Mouse (Mus musculus): ENCODE data around the gene Gm20695. TPM values are rescaled to one million over a fixed set of nuclear protein-coding genes. Genes with fewer than 3 reads are reported as not detected.

Gm20695 gene
- polyA plus RNA-seq, 1 experiment from 2014 or later, result 1.7 TPM

DNA sequence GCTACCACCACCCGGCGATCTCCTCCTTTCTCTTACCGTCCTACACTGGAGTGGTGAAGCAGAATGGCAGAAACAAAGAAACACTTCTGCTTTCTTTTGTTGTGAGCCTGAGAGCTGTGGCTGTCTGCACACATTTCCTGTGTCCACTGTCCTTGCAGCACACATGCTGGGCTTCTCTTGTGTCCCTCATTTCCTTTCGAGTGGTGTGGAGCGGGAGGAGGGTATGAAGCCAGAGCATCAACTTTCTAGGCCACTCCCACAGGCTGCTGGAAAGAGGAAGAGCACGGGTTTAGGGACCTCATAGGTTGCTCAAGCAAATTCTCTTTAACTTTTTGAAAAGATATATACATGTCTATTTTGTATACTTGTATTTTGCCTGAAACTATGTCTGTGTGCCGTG, 44.7 kb downstream of the Gm20695 start:
- H3K9ac ChIP-seq (ENCODE audit: low read length), result no peak overlapping the region
- no peaks in the 10 kb centered on the region for H3K4me1 ChIP-seq (ENCODE audit: control insufficient read depth in 2 of 2, insufficient read depth in 2 of 2, low read length in 2 of 2)
- H3K4me3 ChIP-seq (ENCODE audit: control insufficient read depth in 1 of 2, insufficient read depth in 1 of 2, low read depth in 1 of 2, low read length in 2 of 2), result no peak overlapping the region
- H3K27ac ChIP-seq (replicated peaks in 1 of 2; ENCODE audit: control insufficient read depth in 1 of 2, insufficient read depth in 1 of 2, low read depth in 2 of 2, low read length in 2 of 2), result no peak overlapping the region
- H3K36me3 ChIP-seq (ENCODE audit: control insufficient read depth, insufficient read depth, low read length), result peaks cover 64% of the 10 kb centered on the region
- no peak overlapping the region for H3K4me2 ChIP-seq (ENCODE audit: low read length)
- no peaks in the 10 kb centered on the region for H3K27me3 ChIP-seq (ENCODE audit: control insufficient read depth, insufficient read depth, low read length)
- no peak for ATAC-seq (ENCODE audit: insufficient number of reproducible peaks, insufficient read depth, low FRiP score, low read depth)
- H3K9me3 ChIP-seq (ENCODE audit: control insufficient read depth, low read length), result no peaks in the 10 kb centered on the region
- WGBS, result 70% methylated on average over 7 of the region's 7 CpGs

DNA sequence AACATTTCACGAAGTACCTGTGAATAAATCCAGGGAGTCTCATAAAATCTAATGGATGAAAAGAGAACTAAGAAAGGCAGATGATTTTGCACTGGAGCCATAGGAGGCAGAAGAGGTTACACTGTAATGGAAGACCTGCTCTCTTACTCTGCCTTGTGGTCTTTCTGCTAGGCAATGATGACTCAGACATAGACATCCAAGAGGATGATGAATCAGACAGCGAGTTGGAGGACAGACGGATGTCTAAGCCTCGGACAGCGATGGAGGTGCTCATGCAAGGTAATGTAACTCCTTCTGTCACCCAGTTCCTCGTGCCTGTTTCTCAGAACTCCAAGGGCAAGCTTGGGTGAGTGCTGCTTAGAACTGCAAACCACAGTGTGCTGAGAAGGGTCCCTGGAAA, 49.1 kb downstream of the Gm20695 start:
- no peak overlapping the region for H3K4me3 ChIP-seq (ENCODE audit: control insufficient read depth in 1 of 2, insufficient read depth in 1 of 2, low read depth in 1 of 2, low read length in 2 of 2)
- H3K9ac ChIP-seq (ENCODE audit: low read length), result no peak overlapping the region
- no peaks in the 10 kb centered on the region for H3K4me1 ChIP-seq (ENCODE audit: control insufficient read depth in 2 of 2, insufficient read depth in 2 of 2, low read length in 2 of 2)
- ATAC-seq (ENCODE audit: insufficient number of reproducible peaks, insufficient read depth, low FRiP score, low read depth), result no peak
- H3K9me3 ChIP-seq (ENCODE audit: control insufficient read depth, low read length), result no peaks in the 10 kb centered on the region
- no peak overlapping the region for H3K4me2 ChIP-seq (ENCODE audit: low read length)
- 88% methylated on average over 6 of the region's 6 CpGs for WGBS
- no peaks in the 10 kb centered on the region for H3K27me3 ChIP-seq (ENCODE audit: control insufficient read depth, insufficient read depth, low read length)
- H3K36me3 ChIP-seq (ENCODE audit: control insufficient read depth, insufficient read depth, low read length), result peaks cover 70% of the 10 kb centered on the region
- no peak overlapping the region for H3K27ac ChIP-seq (replicated peaks in 1 of 2; ENCODE audit: control insufficient read depth in 1 of 2, insufficient read depth in 1 of 2, low read depth in 2 of 2, low read length in 2 of 2)

DNA sequence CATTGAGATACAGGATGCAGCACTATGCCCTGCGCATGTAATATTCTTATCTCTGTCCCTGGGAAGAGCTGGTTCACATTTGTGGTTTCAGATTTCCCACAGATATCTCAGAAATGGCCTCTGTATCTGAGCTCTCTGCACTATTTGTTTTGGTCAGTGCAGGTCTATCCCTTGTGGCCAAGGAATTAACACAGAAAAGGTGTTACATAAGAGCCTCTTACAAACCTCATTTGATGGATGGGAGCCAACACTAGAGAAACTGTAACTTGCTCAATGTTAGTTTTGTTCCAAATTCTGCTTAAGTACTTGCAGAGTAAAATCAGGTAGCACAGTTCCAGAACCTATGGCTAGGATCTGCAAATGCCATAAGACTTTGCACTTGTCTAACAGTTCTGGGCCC, 49.6 kb downstream of the Gm20695 start:
- Histone ChIP-seq H3K27me3 (ENCODE audit: control insufficient read depth, insufficient read depth, low read length) (no peaks in the 10 kb centered on the region), H3K27ac (replicated peaks in 1 of 2; ENCODE audit: control insufficient read depth in 1 of 2, insufficient read depth in 1 of 2, low read depth in 2 of 2, low read length in 2 of 2) (no peak overlapping the region), H3K4me3 (ENCODE audit: control insufficient read depth in 1 of 2, insufficient read depth in 1 of 2, low read depth in 1 of 2, low read length in 2 of 2) (no peak overlapping the region), H3K4me2 (ENCODE audit: low read length) (no peak overlapping the region), H3K9me3 (ENCODE audit: control insufficient read depth, low read length) (no peaks in the 10 kb centered on the region), H3K4me1 (ENCODE audit: control insufficient read depth in 2 of 2, insufficient read depth in 2 of 2, low read length in 2 of 2) (no peaks in the 10 kb centered on the region), H3K36me3 (ENCODE audit: control insufficient read depth, insufficient read depth, low read length) (peaks cover 70% of the 10 kb centered on the region), H3K9ac (ENCODE audit: low read length) (no peak overlapping the region)
- no peak for ATAC-seq (ENCODE audit: insufficient number of reproducible peaks, insufficient read depth, low FRiP score, low read depth)
- 79% methylated on average over 1 of the region's 1 CpGs for WGBS

DNA sequence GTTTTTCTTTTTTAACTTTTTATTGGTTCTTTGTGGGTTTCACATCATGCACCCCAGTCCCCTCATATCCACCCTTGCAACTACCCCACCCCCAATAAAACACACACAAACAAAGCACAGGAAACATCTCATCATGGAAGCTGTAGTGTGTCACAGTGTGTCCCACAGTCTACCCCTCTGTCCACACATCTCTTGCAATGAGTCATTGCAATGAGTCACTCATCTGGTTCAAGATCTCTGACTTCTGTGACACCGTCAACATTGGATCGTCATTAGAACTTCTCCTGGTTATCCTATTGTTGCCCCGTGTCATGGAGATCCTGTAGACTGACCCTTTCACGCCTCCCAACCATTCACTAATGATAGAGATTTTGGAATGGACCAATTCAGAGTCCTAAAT, 50.3 kb downstream of the Gm20695 start:
- H3K4me2 ChIP-seq (ENCODE audit: low read length), result no peak overlapping the region
- WGBS, result 84% methylated on average over 4 of the region's 4 CpGs
- H3K4me1 ChIP-seq (ENCODE audit: control insufficient read depth in 2 of 2, insufficient read depth in 2 of 2, low read length in 2 of 2), result no peaks in the 10 kb centered on the region
- no peak overlapping the region for H3K27ac ChIP-seq (replicated peaks in 1 of 2; ENCODE audit: control insufficient read depth in 1 of 2, insufficient read depth in 1 of 2, low read depth in 2 of 2, low read length in 2 of 2)
- no peaks in the 10 kb centered on the region for H3K27me3 ChIP-seq (ENCODE audit: control insufficient read depth, insufficient read depth, low read length)
- peaks cover 68% of the 10 kb centered on the region for H3K36me3 ChIP-seq (ENCODE audit: control insufficient read depth, insufficient read depth, low read length)
- no peak for ATAC-seq (ENCODE audit: insufficient number of reproducible peaks, insufficient read depth, low FRiP score, low read depth)
- H3K9me3 ChIP-seq (ENCODE audit: control insufficient read depth, low read length), result no peaks in the 10 kb centered on the region
- no peak overlapping the region for H3K4me3 ChIP-seq (ENCODE audit: control insufficient read depth in 1 of 2, insufficient read depth in 1 of 2, low read depth in 1 of 2, low read length in 2 of 2)
- H3K9ac ChIP-seq (ENCODE audit: low read length), result no peak overlapping the region

DNA sequence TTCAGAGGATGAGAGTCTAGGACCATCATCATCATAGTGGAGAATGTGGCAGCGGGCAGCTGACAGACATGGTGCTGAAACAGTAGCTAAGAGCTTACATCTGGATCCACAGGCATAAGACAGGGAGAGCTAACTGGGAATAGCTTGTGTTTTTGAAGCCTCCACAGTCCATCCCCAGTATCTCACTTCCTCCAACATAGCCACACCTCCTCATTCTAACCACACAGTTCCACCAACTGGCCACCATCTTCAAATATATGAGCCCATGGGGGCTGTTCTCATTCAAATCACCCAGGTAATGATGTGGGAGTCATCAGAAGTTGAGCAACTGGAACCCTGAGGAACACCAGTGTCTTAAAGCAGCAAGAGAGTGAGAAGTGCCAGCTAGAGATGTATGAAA, 66.7 kb downstream of the Gm20695 start:
- no peak overlapping the region for H3K4me3 ChIP-seq (ENCODE audit: control insufficient read depth in 1 of 2, insufficient read depth in 1 of 2, low read depth in 1 of 2, low read length in 2 of 2)
- no peak overlapping the region for H3K4me2 ChIP-seq (ENCODE audit: low read length)
- ATAC-seq (ENCODE audit: insufficient number of reproducible peaks, insufficient read depth, low FRiP score, low read depth), result no peak
- H3K27ac ChIP-seq (replicated peaks in 1 of 2; ENCODE audit: control insufficient read depth in 1 of 2, insufficient read depth in 1 of 2, low read depth in 2 of 2, low read length in 2 of 2), result no peak overlapping the region
- WGBS, result 91% methylated on average over 1 of the region's 1 CpGs
- no peaks in the 10 kb centered on the region for H3K27me3 ChIP-seq (ENCODE audit: control insufficient read depth, insufficient read depth, low read length)
- no peaks in the 10 kb centered on the region for H3K4me1 ChIP-seq (ENCODE audit: control insufficient read depth in 2 of 2, insufficient read depth in 2 of 2, low read length in 2 of 2)
- no peak overlapping the region for H3K9ac ChIP-seq (ENCODE audit: low read length)
- no peaks in the 10 kb centered on the region for H3K9me3 ChIP-seq (ENCODE audit: control insufficient read depth, low read length)
- no peaks in the 10 kb centered on the region for H3K36me3 ChIP-seq (ENCODE audit: control insufficient read depth, insufficient read depth, low read length)

DNA sequence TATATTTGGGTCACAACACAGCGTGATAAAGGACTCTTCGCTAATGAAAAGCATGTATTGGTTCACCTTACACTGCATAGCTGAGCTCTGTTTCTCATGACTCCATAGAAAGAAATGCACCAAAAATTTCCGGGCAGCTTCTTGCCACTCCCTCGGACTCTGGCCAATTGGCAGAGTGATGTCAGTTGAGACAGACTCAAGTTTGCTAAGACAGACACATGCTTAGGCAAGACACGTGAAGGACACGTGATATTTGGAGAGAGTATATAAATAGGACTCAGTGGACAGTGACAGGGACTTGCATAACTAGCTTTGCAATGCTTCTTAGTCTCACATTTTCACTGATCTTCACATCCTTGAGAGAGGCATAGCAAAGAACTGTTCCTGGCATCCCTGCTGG, 71.9 kb downstream of the Gm20695 start:
- H3K9me3 ChIP-seq (ENCODE audit: control insufficient read depth, low read length), result no peaks in the 10 kb centered on the region
- H3K4me1 ChIP-seq (ENCODE audit: control insufficient read depth in 2 of 2, insufficient read depth in 2 of 2, low read length in 2 of 2), result peaks cover 4 to 8% of the 10 kb centered on the region in 2 experiments; a peak in 2 of 4 replicates
- H3K27ac ChIP-seq (replicated peaks in 1 of 2; ENCODE audit: control insufficient read depth in 1 of 2, insufficient read depth in 1 of 2, low read depth in 2 of 2, low read length in 2 of 2), result no peak overlapping the region
- H3K36me3 ChIP-seq (ENCODE audit: control insufficient read depth, insufficient read depth, low read length), result no peaks in the 10 kb centered on the region
- H3K27me3 ChIP-seq (ENCODE audit: control insufficient read depth, insufficient read depth, low read length), result no peaks in the 10 kb centered on the region
- no peak overlapping the region for H3K9ac ChIP-seq (ENCODE audit: low read length)
- no peak overlapping the region for H3K4me3 ChIP-seq (ENCODE audit: control insufficient read depth in 1 of 2, insufficient read depth in 1 of 2, low read depth in 1 of 2, low read length in 2 of 2)
- ATAC-seq (ENCODE audit: insufficient number of reproducible peaks, insufficient read depth, low FRiP score, low read depth), result no peak
- no peak overlapping the region for H3K4me2 ChIP-seq (ENCODE audit: low read length)
- 69% methylated on average over 6 of the region's 6 CpGs for WGBS

DNA sequence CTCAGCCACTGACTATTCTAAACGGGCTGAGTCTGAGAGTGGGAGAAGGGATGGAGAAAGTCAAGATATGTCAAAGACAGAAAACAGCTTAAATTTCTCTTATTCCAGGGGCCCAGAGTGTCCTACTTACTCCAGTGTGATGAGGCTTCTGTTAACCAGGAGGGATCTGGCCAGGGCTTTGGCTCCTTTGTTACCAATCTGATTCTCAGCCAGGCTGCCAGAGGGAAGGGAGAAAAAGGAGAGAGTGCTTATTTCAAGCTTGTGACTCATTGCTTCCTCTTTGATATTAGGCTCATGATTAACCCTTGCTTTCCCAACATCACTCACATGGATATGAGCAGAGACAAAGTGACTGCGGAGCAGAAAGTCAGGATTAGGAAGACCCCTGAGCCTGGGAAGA, 74.8 kb downstream of the Gm20695 start:
- Histone ChIP-seq H3K27ac (replicated peaks in 1 of 2; ENCODE audit: control insufficient read depth in 1 of 2, insufficient read depth in 1 of 2, low read depth in 2 of 2, low read length in 2 of 2) (peak overlapping the region; percentile 45 to 46; a peak in 3 of 4 replicates), H3K9ac (ENCODE audit: low read length) (no peak overlapping the region; the same call in 1 of the 2 replicates), H3K4me3 (ENCODE audit: control insufficient read depth in 1 of 2, insufficient read depth in 1 of 2, low read depth in 1 of 2, low read length in 2 of 2) (no peak overlapping the region; a peak in 1 of 4 replicates), H3K4me1 (ENCODE audit: control insufficient read depth in 2 of 2, insufficient read depth in 2 of 2, low read length in 2 of 2) (peaks cover 4 to 8% of the 10 kb centered on the region in 2 experiments; a peak in 2 of 4 replicates), H3K27me3 (ENCODE audit: control insufficient read depth, insufficient read depth, low read length) (no peaks in the 10 kb centered on the region), H3K4me2 (ENCODE audit: low read length) (peak overlapping the region; percentile 6), H3K9me3 (ENCODE audit: control insufficient read depth, low read length) (no peaks in the 10 kb centered on the region), H3K36me3 (ENCODE audit: control insufficient read depth, insufficient read depth, low read length) (no peaks in the 10 kb centered on the region)
- WGBS, result 37% methylated on average over 2 of the region's 2 CpGs
- no peak for ATAC-seq (ENCODE audit: insufficient number of reproducible peaks, insufficient read depth, low FRiP score, low read depth)

DNA sequence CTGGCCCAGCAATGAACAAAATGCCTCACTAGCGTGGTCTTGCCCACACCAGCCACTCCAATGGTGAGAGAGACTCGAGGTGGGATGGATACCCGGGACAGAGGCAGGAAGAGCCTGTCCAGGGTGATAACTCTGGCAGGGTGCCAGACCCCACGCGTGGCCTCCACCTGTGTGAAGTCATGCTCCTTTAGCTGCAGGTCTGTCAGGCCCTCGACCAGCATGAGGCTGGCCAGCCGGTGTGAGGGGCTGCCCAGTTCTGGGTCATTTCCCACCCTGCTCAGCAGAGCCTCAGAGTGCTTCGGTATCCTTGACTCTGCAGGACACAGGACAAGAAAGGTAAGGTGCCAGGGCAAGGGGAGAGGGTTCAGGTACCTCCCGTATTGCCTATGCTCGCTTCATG, 80.5 kb downstream of the Gm20695 start:
- 64% methylated on average over 10 of the region's 10 CpGs for WGBS
- H3K27ac ChIP-seq (replicated peaks in 1 of 2; ENCODE audit: control insufficient read depth in 1 of 2, insufficient read depth in 1 of 2, low read depth in 2 of 2, low read length in 2 of 2), result no peak overlapping the region
- H3K4me1 ChIP-seq (ENCODE audit: control insufficient read depth in 2 of 2, insufficient read depth in 2 of 2, low read length in 2 of 2), result no peaks in the 10 kb centered on the region
- no peak overlapping the region for H3K4me2 ChIP-seq (ENCODE audit: low read length)
- H3K9me3 ChIP-seq (ENCODE audit: control insufficient read depth, low read length), result no peaks in the 10 kb centered on the region
- H3K4me3 ChIP-seq (ENCODE audit: control insufficient read depth in 1 of 2, insufficient read depth in 1 of 2, low read depth in 1 of 2, low read length in 2 of 2), result no peak overlapping the region
- ATAC-seq (ENCODE audit: insufficient number of reproducible peaks, insufficient read depth, low FRiP score, low read depth), result peak; percentile 42; the same call in 1 of the 2 replicates
- no peak overlapping the region for H3K9ac ChIP-seq (ENCODE audit: low read length)
- H3K27me3 ChIP-seq (ENCODE audit: control insufficient read depth, insufficient read depth, low read length), result no peaks in the 10 kb centered on the region
- H3K36me3 ChIP-seq (ENCODE audit: control insufficient read depth, insufficient read depth, low read length), result no peaks in the 10 kb centered on the region
